Mouse (Mus musculus): ENCODE results near the gene Lhfp.

DNA sequence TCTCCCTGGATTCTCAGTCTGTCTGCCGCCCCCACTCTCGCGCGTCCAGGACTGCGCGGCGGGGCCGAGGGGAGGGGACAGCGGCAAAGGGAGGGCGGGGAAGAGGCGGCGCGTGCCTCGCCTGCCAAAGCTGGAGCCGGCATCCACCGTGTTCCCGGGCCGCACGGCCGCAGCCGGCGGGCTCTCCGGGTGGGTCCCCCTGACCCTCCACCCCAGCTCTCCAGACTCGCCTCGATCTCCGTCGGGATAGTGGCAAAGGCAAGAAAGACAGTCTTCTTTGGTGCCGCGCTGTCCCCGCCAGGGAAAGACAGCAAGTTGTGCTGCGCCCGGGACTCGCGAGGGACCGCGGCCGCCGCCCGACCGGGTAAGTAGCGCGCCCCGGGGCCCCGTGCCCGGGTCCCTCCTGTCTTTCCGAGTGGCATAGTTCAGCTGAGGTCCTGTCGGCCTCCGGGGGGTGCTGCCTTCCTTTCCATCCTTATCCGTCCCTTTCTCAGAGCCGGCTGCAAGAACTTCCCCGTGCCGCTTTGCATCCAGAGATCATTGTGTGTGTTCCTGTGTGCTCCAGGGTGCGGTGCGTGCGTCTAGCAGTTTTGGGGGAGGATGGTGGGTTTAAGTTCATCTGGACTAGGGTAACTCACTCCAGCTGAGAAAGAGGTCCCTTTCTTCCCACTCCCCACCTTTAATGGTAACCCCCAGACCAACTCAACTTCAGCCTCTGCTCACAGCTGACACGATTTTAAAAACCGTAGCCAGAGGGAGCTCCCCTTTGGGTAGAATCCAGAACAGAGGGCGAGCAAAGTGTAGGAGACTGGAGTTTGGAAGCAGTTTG lies at the start of gene Lhfp:
- no peak; the same call in 1 of the 2 replicates for TF ChIP-seq CTCF (IDR thresholded peaks at IDR 0.05; ENCODE audit: low read depth)
- no peak for TF ChIP-seq EP300 (IDR thresholded peaks at IDR 0.05; ENCODE audit: low read depth)
